Mouse (Mus musculus): Measurements from ENCODE around the gene Nsun6. TPM values are rescaled to one million over a fixed set of nuclear protein-coding genes. Genes with fewer than 3 reads are reported as not detected.

Nsun6 gene
- total and polyA plus RNA-seq, 2 experiments from 2014 or later, result 3.5 to 7.7 TPM

GRCm38 (mm10) chr2:14996036-14996435 lies 58.8 kb downstream of the Nsun6 start:
- H3K4me1 ChIP-seq (ENCODE audit: control insufficient read depth, insufficient read depth), result no peaks in the 10 kb centered on the region
- H3K4me2 ChIP-seq (ENCODE audit: low read depth, low read length), result no peak overlapping the region
- H3K9ac ChIP-seq (replicated peaks; ENCODE audit: low read depth, low read length), result no peak overlapping the region
- no peaks in the 10 kb centered on the region for H3K27me3 ChIP-seq (ENCODE audit: control insufficient read depth, insufficient read depth, low read length)
- no peaks in the 10 kb centered on the region for H3K9me3 ChIP-seq (replicated peaks; ENCODE audit: control insufficient read depth, low read length)
- no peak for ATAC-seq (ENCODE audit: insufficient read depth, low read depth)
- TF ChIP-seq CTCF (IDR thresholded peaks at IDR 0.05; ENCODE audit: low read depth) (no peak), EP300 (IDR thresholded peaks at IDR 0.05; ENCODE audit: low read depth) (no peak)
- no peak overlapping the region for H3K4me3 ChIP-seq (ENCODE audit: low read depth, low read length)
- WGBS, result 85% methylated on average over 4 of the region's 4 CpGs
- H3K27ac ChIP-seq (ENCODE audit: low read depth), result no peak overlapping the region
- DNase-seq (ENCODE audit: low spot score), result no peak
- H3K36me3 ChIP-seq (replicated peaks; ENCODE audit: control insufficient read depth, insufficient read depth, low read length), result peaks cover 7% of the 10 kb centered on the region

- WGBS, result 91% methylated on average over 4 of the region's 4 CpGs
- DNase-seq (ENCODE audit: low spot score), result no peak
- ATAC-seq (ENCODE audit: insufficient read depth, low read depth), result no peak
- Histone ChIP-seq H3K27me3 (ENCODE audit: control insufficient read depth, insufficient read depth, low read length) (no peaks in the 10 kb centered on the region), H3K9me3 (replicated peaks; ENCODE audit: control insufficient read depth, low read length) (no peaks in the 10 kb centered on the region), H3K4me2 (ENCODE audit: low read depth, low read length) (no peak overlapping the region), H3K4me3 (ENCODE audit: low read depth, low read length) (no peak overlapping the region), H3K9ac (replicated peaks; ENCODE audit: low read depth, low read length) (no peak overlapping the region), H3K4me1 (ENCODE audit: control insufficient read depth, insufficient read depth) (no peaks in the 10 kb centered on the region), H3K27ac (ENCODE audit: low read depth) (no peak overlapping the region), H3K36me3 (replicated peaks; ENCODE audit: control insufficient read depth, insufficient read depth, low read length) (peaks cover 15% of the 10 kb centered on the region)
- no peak for TF ChIP-seq CTCF (IDR thresholded peaks at IDR 0.05; ENCODE audit: low read depth)
- no peak for TF ChIP-seq EP300 (IDR thresholded peaks at IDR 0.05; ENCODE audit: low read depth)
Measured at GRCm38 (mm10) chr2:14992531-14992930, 62.3 kb downstream of the Nsun6 start.

- peaks cover 25% of the 10 kb centered on the region for H3K36me3 ChIP-seq (replicated peaks; ENCODE audit: control insufficient read depth, insufficient read depth, low read length)
- no peak overlapping the region for H3K4me2 ChIP-seq (ENCODE audit: low read depth, low read length)
- 87% methylated on average over 4 of the region's 4 CpGs for whole genome bisulfite sequencing
- TF ChIP-seq CTCF (IDR thresholded peaks at IDR 0.05; ENCODE audit: low read depth) (no peak), EP300 (IDR thresholded peaks at IDR 0.05; ENCODE audit: low read depth) (no peak)
- no peaks in the 10 kb centered on the region for H3K4me1 ChIP-seq (ENCODE audit: control insufficient read depth, insufficient read depth)
- H3K27me3 ChIP-seq (ENCODE audit: control insufficient read depth, insufficient read depth, low read length), result no peaks in the 10 kb centered on the region
- H3K9me3 ChIP-seq (replicated peaks; ENCODE audit: control insufficient read depth, low read length), result no peaks in the 10 kb centered on the region
- no peak overlapping the region for H3K9ac ChIP-seq (replicated peaks; ENCODE audit: low read depth, low read length)
- ATAC-seq (ENCODE audit: insufficient read depth, low read depth), result no peak
- no peak overlapping the region for H3K27ac ChIP-seq (ENCODE audit: low read depth)
- no peak for DNase-seq (ENCODE audit: low spot score)
- H3K4me3 ChIP-seq (ENCODE audit: low read depth, low read length), result no peak overlapping the region
Measured at GRCm38 (mm10) chr2:14989350-14989749, 65.5 kb downstream of the Nsun6 start.

DNA sequence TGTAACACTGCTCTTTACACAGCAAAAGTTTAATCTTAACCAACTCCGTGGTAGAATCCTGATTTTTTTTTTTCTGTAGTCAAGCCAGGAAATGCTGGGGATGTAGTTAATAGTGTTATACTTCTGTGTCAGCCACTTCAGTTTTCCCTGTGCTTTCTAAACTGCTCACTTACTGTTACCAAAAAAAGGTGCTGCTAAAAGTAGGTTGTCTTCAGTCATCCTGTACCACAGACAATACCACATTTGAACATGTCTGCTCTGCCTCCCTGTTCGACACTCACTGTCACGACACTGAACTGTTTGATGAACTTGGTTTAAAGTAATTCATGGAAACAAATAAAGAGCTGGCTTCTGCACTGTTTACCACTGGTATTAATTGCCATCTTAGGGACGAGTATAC lies 66.4 kb downstream of the Nsun6 start:
- DNase-seq (ENCODE audit: low spot score) (no peak), ATAC-seq (ENCODE audit: insufficient read depth, low read depth) (no peak)
- TF ChIP-seq EP300 (IDR thresholded peaks at IDR 0.05; ENCODE audit: low read depth) (no peak), CTCF (IDR thresholded peaks at IDR 0.05; ENCODE audit: low read depth) (no peak)
- Histone ChIP-seq H3K27me3 (ENCODE audit: control insufficient read depth, insufficient read depth, low read length) (no peaks in the 10 kb centered on the region), H3K4me2 (ENCODE audit: low read depth, low read length) (no peak overlapping the region), H3K4me3 (ENCODE audit: low read depth, low read length) (no peak overlapping the region), H3K9ac (replicated peaks; ENCODE audit: low read depth, low read length) (no peak overlapping the region), H3K27ac (ENCODE audit: low read depth) (no peak overlapping the region), H3K9me3 (replicated peaks; ENCODE audit: control insufficient read depth, low read length) (no peaks in the 10 kb centered on the region), H3K4me1 (ENCODE audit: control insufficient read depth, insufficient read depth) (no peaks in the 10 kb centered on the region), H3K36me3 (replicated peaks; ENCODE audit: control insufficient read depth, insufficient read depth, low read length) (peaks cover 32% of the 10 kb centered on the region)
- 60% methylated on average over 4 of the region's 4 CpGs for WGBS

GRCm38 (mm10) chr2:14984029-14984428 lies 70.8 kb downstream of the Nsun6 start:
- no peak overlapping the region for H3K27ac ChIP-seq (ENCODE audit: low read depth)
- no peaks in the 10 kb centered on the region for H3K27me3 ChIP-seq (ENCODE audit: control insufficient read depth, insufficient read depth, low read length)
- TF ChIP-seq EP300 (IDR thresholded peaks at IDR 0.05; ENCODE audit: low read depth) (no peak), CTCF (IDR thresholded peaks at IDR 0.05; ENCODE audit: low read depth) (no peak)
- H3K36me3 ChIP-seq (replicated peaks; ENCODE audit: control insufficient read depth, insufficient read depth, low read length), result peaks cover 50% of the 10 kb centered on the region
- no peak overlapping the region for H3K4me3 ChIP-seq (ENCODE audit: low read depth, low read length)
- ATAC-seq (ENCODE audit: insufficient read depth, low read depth) (no peak), DNase-seq (ENCODE audit: low spot score) (no peak)
- H3K9me3 ChIP-seq (replicated peaks; ENCODE audit: control insufficient read depth, low read length), result no peaks in the 10 kb centered on the region
- H3K4me1 ChIP-seq (ENCODE audit: control insufficient read depth, insufficient read depth), result no peaks in the 10 kb centered on the region
- 81% methylated on average over 11 of the region's 11 CpGs for WGBS
- no peak overlapping the region for H3K9ac ChIP-seq (replicated peaks; ENCODE audit: low read depth, low read length)
- H3K4me2 ChIP-seq (ENCODE audit: low read depth, low read length), result no peak overlapping the region

DNA sequence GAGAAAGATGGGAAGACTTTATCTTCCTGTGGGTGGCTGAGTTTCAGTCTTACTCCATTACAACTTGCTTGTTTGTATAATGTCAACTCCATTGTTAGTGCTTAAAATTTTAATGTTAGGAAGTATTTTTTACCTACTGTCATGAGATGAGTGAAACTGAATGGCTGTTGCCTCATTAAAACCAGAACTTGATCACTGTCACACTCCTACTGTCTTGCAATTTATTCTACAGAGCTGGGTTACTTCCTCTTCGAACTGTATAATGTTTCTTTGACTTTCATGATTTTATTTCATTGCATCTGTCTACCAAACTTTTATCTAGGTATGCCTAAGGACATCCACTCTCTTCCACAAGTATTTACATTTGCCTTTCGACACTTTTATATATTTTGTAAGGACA lies 93.4 kb downstream of the Nsun6 start:
- Histone ChIP-seq H3K27ac (ENCODE audit: low read depth) (no peak overlapping the region), H3K4me2 (ENCODE audit: low read depth, low read length) (no peak overlapping the region), H3K4me3 (ENCODE audit: low read depth, low read length) (no peak overlapping the region), H3K9me3 (replicated peaks; ENCODE audit: control insufficient read depth, low read length) (no peaks in the 10 kb centered on the region), H3K9ac (replicated peaks; ENCODE audit: low read depth, low read length) (no peak overlapping the region), H3K36me3 (replicated peaks; ENCODE audit: control insufficient read depth, insufficient read depth, low read length) (peaks cover 21% of the 10 kb centered on the region; the same call in 1 of the 2 replicates), H3K4me1 (ENCODE audit: control insufficient read depth, insufficient read depth) (no peaks in the 10 kb centered on the region), H3K27me3 (ENCODE audit: control insufficient read depth, insufficient read depth, low read length) (no peaks in the 10 kb centered on the region)
- 93% methylated on average over 2 of the region's 2 CpGs for WGBS
- no peak for DNase-seq (ENCODE audit: low spot score)
- ATAC-seq (ENCODE audit: insufficient read depth, low read depth), result no peak
- no peak for TF ChIP-seq CTCF (IDR thresholded peaks at IDR 0.05; ENCODE audit: low read depth)
- no peak for TF ChIP-seq EP300 (IDR thresholded peaks at IDR 0.05; ENCODE audit: low read depth)
